Mouse (Mus musculus) cerebellum, adult 2 months (tissue): ENCODE data around the gene Lamtor4. TPM values are rescaled to one million over a fixed set of nuclear protein-coding genes. Genes with fewer than 3 reads are reported as not detected.

Experiments
- DNase-seq, 2 experiments: peaks; one replicate each; pipeline ENCODE4 v3.0.0; 2021
- H3K27ac ChIP-seq: fragments of 200-500 bp; 2 replicates; pipeline ENCODE4 v1.5.1; 2012; ENCODE audit warnings: low read length, control low read depth, inconsistent platforms; ENCODE audit not compliant: insufficient read depth
- H3K27me3 ChIP-seq: fragments of 200-500 bp; 2 replicates; pipeline ENCODE4 v1.6.1; 2012; ENCODE audit warnings: inconsistent platforms, mild to moderate bottlenecking, low read length, moderate library complexity; ENCODE audit not compliant: control insufficient read depth, insufficient read depth
- H3K4me1 ChIP-seq: fragments of 200-500 bp; 2 replicates; pipeline ENCODE4 v1.6.1; 2011; ENCODE audit warnings: low read length; ENCODE audit not compliant: control insufficient read depth, insufficient read depth
- H3K4me3 ChIP-seq: fragments of 200-500 bp; replicated peaks from 2 replicates; pipeline ENCODE3; 2011; ENCODE audit warnings: mild to moderate bottlenecking, low read depth, low read length, control low read depth; ENCODE audit not compliant: insufficient read depth
- CTCF ChIP-seq: fragments of 200-500 bp; IDR thresholded peaks from 2 replicates; pipeline ENCODE4 v1.5.1; 2011; ENCODE audit warnings: low read depth, mild to moderate bottlenecking, control low read depth, low read length, moderate library complexity, borderline replicate concordance; ENCODE audit not compliant: insufficient read depth
- POLR2A ChIP-seq: fragments of 200-500 bp; IDR thresholded peaks from 2 replicates; pipeline ENCODE4 v1.6.1; 2011; ENCODE audit warnings: low read length, control low read depth, borderline replicate concordance; ENCODE audit not compliant: insufficient read depth
- WGBS: fragments of 180-500 bp; shearing (Covaris S2); methylation state at CpG from one replicate; pipeline ENCODE4 v1.1.7; 2018; 5-methylcytosine and 5-hydroxymethylcytosine counted together
- polyA plus RNA-seq: library from polyadenylated mRNA; depleted of rRNA; stranded (reverse); fragments of >200 nt; gene quantifications from 2 replicates; pipeline ENCODE4 v1.2.3, GENCODE M21; 2012

The Lamtor4 gene
- polyA plus RNA-seq, 1 experiment = 176 TPM

- no peaks in the 10 kb centered on the region for H3K4me1 ChIP-seq
- no peak for TF ChIP-seq CTCF
- no peak for TF ChIP-seq POLR2A
- no peak within 1 kb of the TSS for H3K4me3 ChIP-seq
- no peak for DNase-seq
- H3K27me3 ChIP-seq = no peaks in the 10 kb centered on the region
- H3K27ac ChIP-seq = no peak within 1 kb of the TSS
- 3% methylated on average over 12 of the region's 12 CpGs for WGBS
Observed at GRCm38 (mm10) chr5:138272409-138272923, 17.2 kb downstream of the Lamtor4 start, which contains the start of gene Gal3st4. TSS of gene Gal3st4 (minus strand) at chr5:138272840.

GRCm38 (mm10) chr5:138274186-138274585 is 18.9 kb downstream of the Lamtor4 start:
- no peak for TF ChIP-seq CTCF
- no peak for TF ChIP-seq POLR2A
- Histone ChIP-seq H3K4me3 (no peak overlapping the region), H3K27ac (no peak overlapping the region), H3K4me1 (no peaks in the 10 kb centered on the region), H3K27me3 (no peaks in the 10 kb centered on the region)
- WGBS = 56% methylated on average over 8 of the region's 8 CpGs
- no peak for DNase-seq

DNA sequence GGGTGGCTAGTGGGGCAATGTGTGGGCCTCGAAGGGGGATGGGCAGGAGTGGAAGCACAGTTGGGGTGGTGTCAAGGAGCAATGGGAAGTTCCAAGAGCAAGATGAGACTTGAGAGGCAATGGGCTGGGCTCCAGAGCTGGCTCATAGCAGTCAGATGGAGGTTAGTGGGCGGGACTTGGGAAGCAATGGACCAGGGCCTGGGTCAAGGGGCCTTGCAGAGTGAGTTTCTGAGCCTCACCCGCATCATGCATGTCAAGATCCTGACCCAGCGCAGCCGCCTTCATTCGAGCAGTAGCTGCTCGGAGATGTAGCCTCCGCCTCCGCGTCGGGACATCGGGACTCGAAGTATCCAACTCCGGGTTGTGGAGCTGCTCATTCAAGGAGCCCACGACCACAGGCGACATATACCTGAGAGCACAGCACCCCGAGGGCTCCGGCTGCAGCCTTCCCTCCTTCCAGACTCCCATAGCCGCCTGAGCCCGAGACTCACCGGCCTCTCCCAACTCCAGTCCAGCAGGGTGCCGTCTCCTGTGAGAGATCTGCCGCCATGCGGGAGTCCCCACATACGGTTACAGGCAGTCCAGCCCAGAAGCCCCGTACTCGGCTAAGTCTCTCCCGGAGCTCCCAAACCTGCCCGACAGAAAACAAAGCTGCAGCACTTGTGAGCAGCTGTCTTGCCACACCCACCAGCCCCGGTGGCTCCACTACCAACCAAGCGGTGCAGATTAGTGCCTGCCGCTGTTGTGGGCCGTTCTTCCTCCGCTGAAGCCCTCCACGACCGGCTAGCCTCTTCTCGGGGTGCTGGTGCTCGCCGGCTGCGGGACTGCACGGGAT is 20.2 kb downstream of the Lamtor4 start:
- DNase-seq = no peak
- no peaks in the 10 kb centered on the region for H3K4me1 ChIP-seq
- H3K27me3 ChIP-seq = no peaks in the 10 kb centered on the region
- TF ChIP-seq POLR2A (no peak), CTCF (no peak)
- no peak overlapping the region for H3K4me3 ChIP-seq
- H3K27ac ChIP-seq = no peak overlapping the region
- 21% methylated on average over 41 of the region's 41 CpGs for WGBS

DNA sequence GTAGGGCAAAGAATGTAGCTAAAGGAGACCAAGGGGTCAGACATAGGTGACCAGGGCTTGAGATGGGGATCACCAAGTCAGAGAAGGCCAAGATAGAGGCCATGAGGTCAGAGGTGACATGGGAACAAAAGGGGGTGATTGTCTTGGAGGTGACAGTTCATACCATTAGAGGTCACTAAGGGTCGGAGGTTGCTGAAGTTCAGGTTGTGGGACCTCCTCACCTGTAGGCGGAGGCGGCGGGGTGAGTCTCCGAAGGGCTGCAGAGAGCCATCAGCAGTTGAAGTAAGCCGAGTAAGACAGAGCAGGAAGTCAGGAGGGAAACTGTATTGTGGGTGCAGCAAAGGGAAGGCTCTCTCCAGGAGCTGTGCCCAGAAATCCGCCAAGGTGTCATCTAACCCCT is 22.7 kb downstream of the Lamtor4 start:
- WGBS = 91% methylated on average over 7 of the region's 7 CpGs
- no peak overlapping the region for H3K4me3 ChIP-seq
- H3K27me3 ChIP-seq = no peaks in the 10 kb centered on the region
- no peak for DNase-seq
- TF ChIP-seq POLR2A = no peak
- TF ChIP-seq CTCF = no peak
- H3K27ac ChIP-seq = no peak overlapping the region
- no peaks in the 10 kb centered on the region for H3K4me1 ChIP-seq

DNA sequence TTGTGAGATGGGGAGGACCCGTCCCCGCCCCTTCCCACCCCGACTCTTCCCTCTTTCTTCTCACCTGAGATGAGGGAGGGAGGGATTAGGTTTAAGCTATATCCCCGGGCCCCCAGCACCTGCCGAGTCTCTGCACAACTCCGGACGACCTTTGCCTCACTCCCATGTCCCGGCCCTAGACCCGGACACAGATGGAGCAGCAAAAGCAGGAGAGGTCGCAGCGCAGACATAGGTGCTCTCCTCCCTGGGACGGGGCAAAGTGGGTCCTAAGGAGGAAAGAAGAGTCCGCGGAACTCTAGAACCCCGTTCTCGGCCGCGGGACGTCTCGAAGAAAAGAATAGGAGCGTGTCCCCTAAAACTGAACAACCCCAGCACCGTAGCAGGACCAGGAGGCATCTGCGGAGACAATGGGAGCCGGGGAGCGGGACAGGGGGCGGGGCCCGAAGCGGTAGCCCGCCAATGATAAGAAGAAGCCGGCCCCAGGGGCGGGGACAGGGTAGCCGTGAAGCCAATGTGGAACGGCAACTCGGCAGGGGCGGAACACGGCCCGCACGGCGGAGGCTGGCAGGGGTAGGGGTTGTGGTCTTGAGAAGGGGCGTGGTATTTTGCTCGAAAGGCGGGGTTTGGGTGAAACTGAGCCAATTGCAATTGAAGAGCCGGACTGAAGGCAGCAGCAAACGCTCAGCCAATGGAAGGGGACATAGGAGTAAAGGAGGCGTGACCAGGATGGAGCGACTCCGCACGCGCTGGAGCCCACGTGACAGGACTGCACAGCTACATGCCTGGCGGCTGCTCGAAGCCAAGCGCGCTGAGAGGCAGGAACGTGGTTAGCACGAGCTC is 24.5 kb downstream of the Lamtor4 start, which contains the start of the genes Gm43720, Gpc2 and Stag3:
TSS of gene Gm43720 (minus strand) at position 374 of the 840 bp plus-strand sequence.
TSS of gene Gpc2 (minus strand) at position 421 of the 840 bp plus-strand sequence.
TSS of gene Stag3 (plus strand) at position 656 of the 840 bp plus-strand sequence.
- Histone ChIP-seq H3K27me3 (no peaks in the 10 kb centered on the region), H3K27ac (no peak within 1 kb of the TSS), H3K4me3 (peak within 1 kb of the TSS; percentile 29), H3K4me1 (no peaks in the 10 kb centered on the region)
- under 1% methylated on average over 56 of the region's 56 CpGs for WGBS
- TF ChIP-seq CTCF (no peak), POLR2A (no peak)
- peak; percentile 51 to 63 for DNase-seq

- Histone ChIP-seq H3K27ac (no peak overlapping the region), H3K4me1 (no peaks in the 10 kb centered on the region), H3K4me3 (peak overlapping the region; percentile 29), H3K27me3 (no peaks in the 10 kb centered on the region)
- TF ChIP-seq POLR2A (no peak), CTCF (no peak)
- 23% methylated on average over 26 of the region's 26 CpGs for WGBS
- DNase-seq = no peak
Observed at GRCm38 (mm10) chr5:138280425-138280768, 25.1 kb downstream of the Lamtor4 start.

DNA sequence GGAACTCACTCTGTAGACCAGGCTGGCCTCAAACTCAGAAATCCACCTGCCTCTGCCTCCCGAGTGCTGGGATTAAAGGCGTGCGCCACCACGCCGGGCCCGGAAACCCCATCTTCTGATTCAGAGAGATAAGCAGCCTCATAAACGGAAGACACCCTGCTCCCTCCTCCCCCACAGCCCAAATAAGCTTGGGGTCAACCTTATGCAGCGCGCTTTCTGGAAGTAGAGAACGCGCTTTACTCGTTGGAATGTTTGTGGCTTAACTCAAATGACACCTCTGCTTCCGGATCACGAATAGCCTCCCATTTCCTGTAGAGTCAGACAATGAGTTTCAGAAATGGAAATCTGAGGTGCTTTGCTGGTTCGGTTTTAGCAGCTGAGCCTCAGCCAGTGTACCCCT is 25.5 kb downstream of the Lamtor4 start:
- Histone ChIP-seq H3K4me1 (no peaks in the 10 kb centered on the region), H3K4me3 (no peak overlapping the region), H3K27ac (no peak overlapping the region), H3K27me3 (no peaks in the 10 kb centered on the region)
- DNase-seq = no peak
- 93% methylated on average over 15 of the region's 15 CpGs for WGBS
- no peak for TF ChIP-seq POLR2A
- no peak for TF ChIP-seq CTCF

- WGBS = 86% methylated on average over 2 of the region's 2 CpGs
- no peak overlapping the region for H3K4me3 ChIP-seq
- H3K27me3 ChIP-seq = no peaks in the 10 kb centered on the region
- no peak overlapping the region for H3K27ac ChIP-seq
- no peaks in the 10 kb centered on the region for H3K4me1 ChIP-seq
- TF ChIP-seq POLR2A = no peak
- TF ChIP-seq CTCF = no peak
- no peak for DNase-seq
Observed at GRCm38 (mm10) chr5:138281798-138282197, 26.5 kb downstream of the Lamtor4 start.
